Mouse (Mus musculus) forebrain, embryonic 10.5 days (tissue): ENCODE results near the gene Lyg1. TPM values are rescaled to one million over a fixed set of nuclear protein-coding genes. Genes with fewer than 3 reads are reported as not detected.

ENCODE experiments used
- DNase-seq: peaks from one replicate; pipeline ENCODE4 v3.0.0-alpha.2; 2017; ENCODE audit warnings: low spot score; ENCODE audit errors: extremely low spot score
- H3K27ac ChIP-seq: fragments of 300-500 bp; sonication (generic); 2 replicates; pipeline ENCODE4 v1.5.1; 2016; ENCODE audit warnings: mild to moderate bottlenecking
- H3K27me3 ChIP-seq: fragments of 300-500 bp; sonication (generic); 2 replicates; pipeline ENCODE4 v1.6.1; 2016; ENCODE audit warnings: mild to moderate bottlenecking; ENCODE audit not compliant: poor library complexity, severe bottlenecking
- H3K36me3 ChIP-seq: fragments of 300-500 bp; sonication (generic); replicated peaks from 2 replicates; pipeline ENCODE4 v1.6.1; 2016; ENCODE audit warnings: mild to moderate bottlenecking, moderate library complexity
- H3K4me1 ChIP-seq: fragments of 300-500 bp; sonication (generic); 2 replicates; pipeline ENCODE4 v1.6.1; 2016
- H3K4me3 ChIP-seq: fragments of 300-500 bp; sonication (generic); 2 replicates; pipeline ENCODE4 v1.5.1; 2016; ENCODE audit warnings: mild to moderate bottlenecking, moderate library complexity
- H3K9me3 ChIP-seq: fragments of 300-500 bp; sonication (generic); 2 replicates; pipeline ENCODE4 v1.6.1; 2016; ENCODE audit warnings: mild to moderate bottlenecking, moderate library complexity
- WGBS: fragments of 180-500 bp; shearing (Covaris S2); methylation state at CpG from one replicate; pipeline ENCODE4 v1.1.7; 2016; 5-methylcytosine and 5-hydroxymethylcytosine counted together
- polyA plus RNA-seq: library from polyadenylated mRNA; unstranded; fragments of >200 nt; fragmentation: Nextera tagmentation; extraction: Ambion mirVana; gene quantifications from 2 replicates; pipeline ENCODE4 v1.2.1, GENCODE M21; 2016

Lyg1 gene
- polyA plus RNA-seq, 1 experiment from 2014 or later: not detected

DNA sequence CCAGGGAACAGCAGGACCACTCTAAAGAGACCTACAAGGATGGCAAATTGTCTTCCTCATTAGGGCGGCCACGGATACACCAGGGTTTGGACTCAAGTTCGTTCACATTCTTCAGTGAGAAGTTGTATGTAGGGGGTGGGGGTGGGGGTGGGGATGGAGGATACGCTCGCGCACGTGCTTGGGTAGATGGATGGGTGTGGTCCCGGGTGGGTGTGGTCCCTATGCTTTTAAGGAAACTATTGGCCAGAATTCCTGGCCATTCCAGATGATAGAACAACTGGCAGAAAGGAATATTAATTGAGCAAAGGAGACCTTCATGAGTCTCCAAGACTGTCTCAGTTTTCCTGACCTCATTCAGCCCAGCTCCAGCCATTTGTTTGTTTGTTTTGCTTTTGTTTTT lies 31.6 kb downstream of the Lyg1 start:
- 77% methylated on average over 8 of the region's 8 CpGs for WGBS
- no peak overlapping the region for H3K27ac ChIP-seq
- no peak for DNase-seq

DNA sequence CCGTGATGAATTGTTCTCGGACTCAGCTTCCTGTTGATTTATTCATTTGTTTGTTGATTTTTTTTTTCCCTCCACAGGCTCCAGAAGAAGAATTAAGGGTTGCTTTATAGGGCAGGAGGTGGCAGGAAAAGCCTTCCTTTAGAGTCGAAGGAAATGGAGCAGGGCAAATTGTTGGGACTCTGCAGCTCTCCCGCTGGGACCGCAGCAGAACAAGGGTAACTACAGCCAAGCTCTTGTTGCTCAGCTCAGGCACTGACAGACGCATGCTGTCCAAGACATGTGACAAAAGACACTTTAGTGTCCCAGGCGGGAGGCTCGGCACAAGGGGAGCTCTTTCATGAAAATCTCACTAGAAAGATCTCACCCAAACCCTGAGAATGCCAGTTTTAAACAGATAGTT lies 35.0 kb downstream of the Lyg1 start:
- WGBS: 73% methylated on average over 8 of the region's 8 CpGs
- no peak for DNase-seq
- no peaks in the 10 kb centered on the region for H3K27me3 ChIP-seq
- no peaks in the 10 kb centered on the region for H3K4me1 ChIP-seq
- no peak overlapping the region for H3K4me3 ChIP-seq
- no peak overlapping the region for H3K27ac ChIP-seq
- no peaks in the 10 kb centered on the region for H3K36me3 ChIP-seq
- no peaks in the 10 kb centered on the region for H3K9me3 ChIP-seq

More for the DNA sequence above, 31.6 kb downstream of the Lyg1 start:
- Histone ChIP-seq H3K4me3 (no peak overlapping the region), H3K27me3 (no peaks in the 10 kb centered on the region), H3K4me1 (no peaks in the 10 kb centered on the region), H3K9me3 (no peaks in the 10 kb centered on the region), H3K36me3 (no peaks in the 10 kb centered on the region)

DNA sequence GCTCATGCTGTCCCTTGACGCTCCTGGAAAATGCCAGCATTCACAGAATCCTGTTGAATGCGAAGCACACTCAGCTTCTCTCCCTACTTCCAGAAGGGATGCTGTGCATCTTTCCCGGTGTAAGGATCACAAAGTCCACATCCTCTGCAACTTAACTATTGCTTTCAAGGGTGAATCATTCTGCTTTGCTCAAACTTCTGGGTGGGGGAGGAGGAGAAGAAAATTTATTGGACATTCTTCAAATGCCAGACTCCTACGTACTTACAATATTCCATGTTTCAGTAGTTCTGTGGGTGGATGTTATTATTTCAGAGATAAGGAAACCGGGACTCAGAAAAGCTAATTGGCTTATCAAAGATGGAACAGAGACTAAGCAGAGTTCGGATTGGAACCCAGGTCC lies 39.5 kb downstream of the Lyg1 start:
- WGBS: 84% methylated on average over 6 of the region's 6 CpGs
- DNase-seq: no peak
- Histone ChIP-seq H3K4me3 (no peak overlapping the region), H3K36me3 (no peaks in the 10 kb centered on the region), H3K27ac (no peak overlapping the region), H3K4me1 (no peaks in the 10 kb centered on the region), H3K27me3 (no peaks in the 10 kb centered on the region), H3K9me3 (no peaks in the 10 kb centered on the region)

DNA sequence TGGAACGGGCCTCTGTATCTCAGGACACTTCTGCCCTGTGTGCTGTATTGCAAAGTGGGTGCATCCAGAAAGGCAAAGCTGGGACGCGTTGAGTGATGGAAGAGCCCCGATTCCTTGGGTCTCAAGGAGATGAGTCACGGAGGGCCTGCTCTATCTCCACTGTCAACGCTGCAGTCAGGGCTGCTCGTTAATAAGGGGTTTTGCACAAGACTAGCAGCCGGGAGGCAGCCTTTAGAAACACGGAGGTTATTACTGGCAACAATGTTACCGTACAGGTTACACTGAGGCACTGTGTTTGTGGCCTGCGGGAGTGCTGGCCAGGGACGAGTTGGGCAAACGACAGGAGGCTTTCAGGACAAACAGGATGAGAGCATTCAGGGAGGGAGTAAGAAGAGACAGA lies 39.9 kb downstream of the Lyg1 start:
- no peak overlapping the region for H3K27ac ChIP-seq
- WGBS: 78% methylated on average over 13 of the region's 13 CpGs
- DNase-seq: no peak
- H3K4me3 ChIP-seq: no peak overlapping the region
- no peaks in the 10 kb centered on the region for H3K4me1 ChIP-seq
- no peaks in the 10 kb centered on the region for H3K36me3 ChIP-seq
- no peaks in the 10 kb centered on the region for H3K27me3 ChIP-seq
- H3K9me3 ChIP-seq: no peaks in the 10 kb centered on the region

DNA sequence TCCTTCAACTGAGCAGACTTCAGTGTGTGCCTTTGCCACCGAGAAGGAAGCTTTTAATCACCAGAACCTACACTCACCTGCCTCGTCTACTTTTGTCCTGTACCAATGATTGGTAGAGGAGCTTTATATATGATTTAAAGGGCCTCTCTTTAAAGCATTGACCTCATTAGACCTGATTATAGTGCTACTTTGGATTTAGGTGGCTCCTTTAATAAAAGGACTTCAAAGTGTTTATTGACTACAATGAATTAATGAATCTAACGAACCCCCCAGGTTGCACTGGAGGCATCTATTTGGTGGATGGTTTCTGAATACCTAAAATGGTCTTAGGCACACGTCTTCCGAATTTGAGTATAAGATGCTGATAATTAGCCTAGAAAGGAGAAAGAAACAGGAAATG lies 41.2 kb downstream of the Lyg1 start, which contains the start of gene Lyg2:
Gene Lyg2 (minus strand): TSS at position 101 of the 400 bp plus-strand sequence.
- H3K4me1 ChIP-seq: no peaks in the 10 kb centered on the region
- no peak within 1 kb of the TSS for H3K4me3 ChIP-seq
- DNase-seq: no peak
- no peaks in the 10 kb centered on the region for H3K36me3 ChIP-seq
- H3K9me3 ChIP-seq: no peaks in the 10 kb centered on the region
- no peak within 1 kb of the TSS for H3K27ac ChIP-seq
- WGBS: 74% methylated on average over 5 of the region's 5 CpGs
- no peaks in the 10 kb centered on the region for H3K27me3 ChIP-seq

DNA sequence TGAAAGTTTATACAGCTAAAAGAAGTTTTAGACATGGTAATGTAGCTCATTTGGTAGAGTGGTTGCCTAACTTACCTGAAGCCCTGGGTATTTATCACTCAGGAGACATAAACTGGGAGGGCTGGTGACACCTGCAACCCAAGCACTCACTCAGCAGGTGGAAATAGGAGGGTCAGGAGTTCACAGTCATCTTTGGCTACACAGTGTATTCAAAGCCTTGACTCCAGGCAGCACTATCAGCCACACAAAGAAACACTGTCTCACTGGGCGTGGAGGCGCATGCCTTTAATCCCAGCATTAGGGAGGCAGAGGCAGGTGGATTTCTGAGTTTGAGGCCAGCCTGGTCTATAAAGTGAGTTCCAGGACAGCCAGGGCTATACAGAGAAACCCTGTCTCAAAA lies 44.8 kb downstream of the Lyg1 start:
- Histone ChIP-seq H3K36me3 (no peaks in the 10 kb centered on the region), H3K27ac (no peak overlapping the region), H3K27me3 (no peaks in the 10 kb centered on the region), H3K4me3 (no peak overlapping the region), H3K4me1 (no peaks in the 10 kb centered on the region), H3K9me3 (no peaks in the 10 kb centered on the region)
- WGBS: 79% methylated on average over 2 of the region's 2 CpGs
- DNase-seq: no peak

DNA sequence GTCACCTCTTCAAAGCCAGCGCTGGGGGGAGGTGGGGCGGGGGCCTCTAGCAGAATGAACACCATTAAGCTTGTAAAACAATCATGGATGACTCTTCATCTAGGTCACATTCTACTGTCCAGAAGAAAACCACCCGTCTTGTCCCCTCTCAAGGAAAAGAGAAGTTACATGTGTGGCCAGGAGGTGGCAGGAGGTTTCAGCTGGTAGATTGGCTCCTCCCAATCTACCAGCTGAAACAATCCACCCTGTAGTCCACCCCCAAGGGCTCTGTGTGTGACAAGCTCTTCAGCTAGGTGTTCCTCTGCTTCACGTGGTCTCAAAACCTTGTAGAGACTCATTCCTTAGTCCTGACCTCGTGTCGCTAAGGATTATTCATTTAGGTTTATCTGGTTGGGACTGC lies 54.4 kb downstream of the Lyg1 start:
- Histone ChIP-seq H3K4me1 (no peaks in the 10 kb centered on the region), H3K36me3 (peaks cover 26% of the 10 kb centered on the region), H3K4me3 (no peak overlapping the region), H3K9me3 (no peaks in the 10 kb centered on the region), H3K27me3 (no peaks in the 10 kb centered on the region), H3K27ac (no peak overlapping the region)
- WGBS: 39% methylated on average over 6 of the region's 6 CpGs
- no peak for DNase-seq

DNA sequence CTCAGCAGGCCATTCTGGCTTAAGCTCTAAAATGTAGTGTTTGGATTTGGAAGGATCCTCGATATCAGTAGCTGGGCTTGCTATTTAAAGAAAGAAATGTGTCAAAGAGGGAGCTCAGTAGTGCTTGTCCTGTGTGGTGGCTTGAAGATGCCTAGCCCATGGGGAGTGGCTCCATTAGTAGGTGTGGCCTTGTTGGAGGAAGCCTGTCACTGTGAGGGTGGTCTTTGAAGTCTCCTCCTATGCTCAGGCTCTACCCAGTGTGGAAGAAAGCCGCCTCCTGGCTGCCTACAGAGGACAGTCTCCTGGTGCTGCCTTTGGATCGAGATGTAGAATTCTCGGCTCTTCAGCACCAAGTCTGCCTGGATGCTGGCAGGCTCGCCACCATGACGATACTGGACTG lies 57.3 kb downstream of the Lyg1 start:
- Histone ChIP-seq H3K4me3 (no peak overlapping the region), H3K36me3 (peaks cover 55% of the 10 kb centered on the region), H3K27ac (no peak overlapping the region), H3K9me3 (no peaks in the 10 kb centered on the region), H3K4me1 (no peaks in the 10 kb centered on the region), H3K27me3 (no peaks in the 10 kb centered on the region)
- 60% methylated on average over 6 of the region's 6 CpGs for WGBS
- DNase-seq: no peak

DNA sequence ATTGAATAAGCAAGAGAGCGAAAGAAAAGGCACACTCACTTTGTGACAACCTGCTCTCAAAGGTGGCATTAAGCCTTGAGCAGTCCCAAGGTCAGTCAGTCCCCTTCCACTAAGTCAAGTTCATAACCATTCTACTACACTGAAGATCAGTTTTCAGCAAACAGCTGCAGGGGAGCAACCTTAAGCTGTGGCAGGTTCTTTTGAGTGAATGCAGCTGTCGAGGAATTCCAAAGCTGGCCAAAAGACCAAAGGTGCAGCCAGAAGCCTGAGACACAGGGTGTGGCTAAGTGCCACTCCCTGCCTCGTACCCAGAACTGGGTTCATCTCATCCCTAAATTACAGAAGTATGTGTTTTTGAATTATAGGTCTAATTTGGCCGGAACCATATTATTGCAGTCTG lies 57.7 kb downstream of the Lyg1 start:
- H3K36me3 ChIP-seq: peaks cover 59% of the 10 kb centered on the region
- H3K27me3 ChIP-seq: no peaks in the 10 kb centered on the region
- 80% methylated on average over 4 of the region's 4 CpGs for WGBS
- no peak for DNase-seq
- H3K4me1 ChIP-seq: no peaks in the 10 kb centered on the region
- no peaks in the 10 kb centered on the region for H3K9me3 ChIP-seq
- H3K27ac ChIP-seq: no peak overlapping the region
- H3K4me3 ChIP-seq: no peak overlapping the region

Other genes with a start within 250 kb of the Lyg1 start
- 0.66 and 0.68 TPM in 2 replicates for gene 2010300C02Rik, start 237.7 kb downstream of the Lyg1 start, polyA plus RNA-seq
- gene Tsga10, start 91.3 kb downstream of the Lyg1 start, polyA plus RNA-seq: 8.6 and 10.4 TPM in 2 replicates
- gene Lipt1, start 86.0 kb downstream of the Lyg1 start, polyA plus RNA-seq: 9.4 and 9.8 TPM in 2 replicates
- gene Mitd1, start 67.3 kb downstream of the Lyg1 start, polyA plus RNA-seq: 23.6 and 27.8 TPM in 2 replicates
- gene Mrpl30, start 67.3 kb downstream of the Lyg1 start, polyA plus RNA-seq: 252 and 263 TPM in 2 replicates
- not detected in 2 replicates for gene Lyg2, start 41.3 kb downstream of the Lyg1 start, polyA plus RNA-seq
- 134 and 140 TPM in 2 replicates for gene Txndc9, start 40.1 kb upstream of the Lyg1 start, polyA plus RNA-seq
- 28.4 and 28.5 TPM in 2 replicates for gene Eif5b, start 40.3 kb upstream of the Lyg1 start, polyA plus RNA-seq
- 36.0 and 39.2 TPM in 2 replicates for gene Rev1, start 172.0 kb upstream of the Lyg1 start, polyA plus RNA-seq